Mouse (Mus musculus) small intestine, adult 10 weeks (tissue): Measurements from ENCODE around the gene Chadl. TPM values are rescaled to one million over a fixed set of nuclear protein-coding genes. Genes with fewer than 3 reads are reported as not detected.

Experiments
- polyA plus RNA-seq: library from polyadenylated mRNA; stranded (reverse); fragments of 350-450 nt; fragmentation: Illumina TruSeq; extraction: RNeasy Lipid Tissue Mini Kit (QIAGEN cat#74804); gene quantifications from one replicate; pipeline ENCODE4 v1.2.3, GENCODE M21; 2014; ENCODE audit warnings: low replicate concordance

Gene Chadl
- not detected for polyA plus RNA-seq

GRCm38 (mm10) chr15:81697175-81697574 lies at the start of gene Chadl:
Chadl (minus strand) TSS chr15:81697287.

DNA sequence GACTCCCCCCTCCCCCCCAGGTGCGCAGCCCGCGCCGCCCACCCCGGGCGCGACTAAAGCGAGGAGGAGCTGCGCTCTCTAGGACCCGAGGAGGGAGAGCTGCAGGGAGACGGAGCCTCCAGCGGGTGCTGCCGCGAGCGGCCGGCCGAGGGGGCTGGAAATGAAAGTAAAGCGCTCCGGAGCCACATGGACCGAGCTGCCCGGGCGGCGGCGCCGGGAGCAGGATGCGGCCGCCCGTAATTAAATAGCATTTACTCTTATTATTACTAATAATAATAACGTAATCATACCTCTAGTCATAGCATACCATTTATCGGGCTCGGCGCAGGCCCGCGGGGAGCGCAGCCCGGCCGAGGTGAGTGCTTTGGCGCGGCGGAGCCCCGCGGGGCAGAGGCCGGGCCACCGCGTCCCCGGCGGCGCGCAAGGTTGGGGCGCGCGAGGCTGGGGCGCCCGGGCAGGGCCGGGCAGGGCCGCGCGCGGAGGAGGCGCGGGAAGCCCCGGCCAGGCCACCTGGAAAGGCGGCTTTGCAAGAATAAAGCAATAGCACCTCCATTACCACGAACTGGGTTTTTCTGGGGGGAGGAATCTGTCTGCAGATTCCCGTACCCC lies 48.0 kb upstream of the Chadl start, which contains the start of the genes Zc3h7b and Rangap1:
TSS of gene Zc3h7b (plus strand) at position 66 of the 609 bp plus-strand sequence.
TSS of gene Rangap1 (minus strand) at position 539 of the 609 bp plus-strand sequence.

DNA sequence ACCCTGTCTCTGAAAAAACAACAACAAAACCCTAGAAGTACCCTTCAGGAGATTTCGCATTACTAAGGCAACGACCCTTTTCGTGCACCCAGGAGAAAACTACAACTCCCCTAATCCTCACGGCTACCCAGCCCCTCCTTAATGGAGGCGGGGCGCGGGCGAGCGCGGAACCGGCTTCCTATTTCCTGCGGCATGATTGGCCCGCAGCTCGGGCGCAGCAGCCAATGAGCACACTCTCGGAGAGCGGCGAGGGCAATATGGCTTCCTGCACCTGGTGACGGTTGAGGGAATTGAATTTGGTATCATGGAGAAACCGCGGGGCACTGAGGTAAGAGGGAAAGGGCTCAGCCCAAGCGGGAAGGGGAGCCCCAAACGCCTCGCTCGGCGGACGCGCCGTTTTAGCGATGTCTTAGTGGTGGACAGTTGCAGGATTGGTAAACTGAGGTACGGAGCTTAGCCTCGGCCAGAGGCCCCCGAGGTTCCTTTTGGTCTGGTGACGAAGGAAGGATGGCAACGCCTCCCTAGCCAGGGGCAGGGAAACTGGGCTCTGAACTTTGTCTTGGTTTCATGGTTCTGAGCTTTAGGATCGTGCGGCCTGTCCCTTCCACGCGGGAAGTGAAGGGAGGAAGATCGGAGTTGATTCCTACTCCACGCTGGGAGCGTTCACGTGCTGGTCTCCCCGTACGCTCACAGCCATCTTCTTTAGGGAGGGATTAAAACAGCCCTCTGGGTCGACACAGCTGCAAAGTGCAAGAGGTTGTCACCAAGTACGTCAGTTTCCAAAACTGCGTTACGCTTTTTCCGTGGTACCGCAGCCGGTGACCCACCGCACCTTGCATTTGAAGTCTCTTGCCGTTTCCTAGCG lies 33.2 kb downstream of the Chadl start, which contains the start of gene L3mbtl2:
TSS of gene L3mbtl2 (plus strand) at position 193 of the 865 bp plus-strand sequence.

Other genes starting within 250 kb of the Chadl start
- 68.1 TPM for gene Rbx1, start 231.0 kb downstream of the Chadl start, polyA plus RNA-seq
- 52.1 TPM for gene Ep300, start 111.9 kb downstream of the Chadl start, polyA plus RNA-seq
- gene L3mbtl2, start 33.4 kb downstream of the Chadl start, polyA plus RNA-seq = 0.56 TPM
- 2.3 TPM for gene Zc3h7b, start 47.8 kb upstream of the Chadl start, polyA plus RNA-seq
- 2.4 TPM for gene Rangap1, start 48.2 kb upstream of the Chadl start, polyA plus RNA-seq
- 16.0 TPM for gene Tef, start 105.1 kb upstream of the Chadl start, polyA plus RNA-seq
- 9.2 TPM for gene Tob2, start 161.5 kb upstream of the Chadl start, polyA plus RNA-seq
- gene Phf5a, start 174.6 kb upstream of the Chadl start, polyA plus RNA-seq = 15.1 TPM
- 68.7 TPM for gene Aco2, start 175.0 kb upstream of the Chadl start, polyA plus RNA-seq
- 0.19 TPM for gene Polr3h, start 229.0 kb upstream of the Chadl start, polyA plus RNA-seq
- gene Csdc2, start 239.5 kb upstream of the Chadl start, polyA plus RNA-seq = not detected